Mouse (Mus musculus) liver, embryonic 14.5 days (tissue): ENCODE data around the gene Nav1. TPM values are rescaled to one million over a fixed set of nuclear protein-coding genes. Genes with fewer than 3 reads are reported as not detected.

ENCODE experiments used
- ATAC-seq: fragments of 200-750 bp; cut with Nextera tagmentation; 2 replicates; pipeline ENCODE4 v1.8.0; 2017; ENCODE audit warnings: moderate number of reproducible peaks, mild to moderate bottlenecking, moderate library complexity; ENCODE audit not compliant: insufficient read depth
- DNase-seq, 3 experiments: peaks; one replicate each; pipeline ENCODE4 v3.0.0-alpha.2; 2012 to 2013; ENCODE audit warnings: low read depth in 3 of 3, low spot score in 3 of 3
- H3K27ac ChIP-seq: fragments of 300-500 bp; sonication (generic); 2 replicates; pipeline ENCODE4 v1.5.1; 2014; ENCODE audit warnings: moderate library complexity, mild to moderate bottlenecking, control low read depth, inconsistent platforms
- H3K27me3 ChIP-seq: fragments of 300-500 bp; sonication (generic); 2 replicates; pipeline ENCODE4 v1.6.1; 2014; ENCODE audit warnings: mild to moderate bottlenecking, low read length, moderate library complexity; ENCODE audit not compliant: control insufficient read depth, insufficient read depth
- H3K36me3 ChIP-seq: fragments of 300-500 bp; sonication (generic); replicated peaks from 2 replicates; pipeline ENCODE4 v1.6.1; 2014; ENCODE audit warnings: low read depth; ENCODE audit not compliant: control insufficient read depth, insufficient read depth
- H3K4me1 ChIP-seq, 2 experiments: fragments of 200-500 bp in 1 of 2; fragments of 300-500 bp in 1 of 2; sonication (generic) in 1 of 2; replicated peaks; 2 replicates each; pipeline ENCODE4 v1.6.1; 2012 to 2014; ENCODE audit warnings: antibody characterized with exemption in 1 of 2, inconsistent platforms in 1 of 2, low read length in 1 of 2; ENCODE audit not compliant: control insufficient read depth in 2 of 2, insufficient read depth in 2 of 2
- H3K4me2 ChIP-seq: fragments of 300-500 bp; sonication (generic); 2 replicates; pipeline ENCODE4 v1.6.1; 2014; ENCODE audit warnings: low read depth, mild to moderate bottlenecking, control low read depth, moderate library complexity
- H3K4me3 ChIP-seq, 2 experiments: fragments of 200-500 bp in 1 of 2; fragments of 300-500 bp in 1 of 2; sonication (generic) in 1 of 2; 2 replicates each; pipeline ENCODE4 v1.5.1; 2012 to 2014; ENCODE audit warnings: low read depth in 2 of 2, low read length in 2 of 2, mild to moderate bottlenecking in 2 of 2, control low read depth in 1 of 2, inconsistent platforms in 1 of 2, moderate library complexity in 1 of 2; ENCODE audit not compliant: insufficient read depth in 1 of 2
- H3K9ac ChIP-seq: fragments of 300-500 bp; sonication (generic); replicated peaks from 2 replicates; pipeline ENCODE4 v1.6.1; 2014; ENCODE audit warnings: mild to moderate bottlenecking, control low read depth, moderate library complexity
- H3K9me3 ChIP-seq: fragments of 300-500 bp; sonication (generic); 2 replicates; pipeline ENCODE4 v1.6.1; 2016; ENCODE audit warnings: low read length, mixed read lengths; ENCODE audit not compliant: control insufficient read depth
- CTCF ChIP-seq: IDR thresholded peaks from 2 replicates; pipeline ENCODE4 v1.5.1; 2016; ENCODE audit warnings: antibody characterized with exemption, low read depth, control low read depth
- EP300 ChIP-seq: IDR thresholded peaks from 2 replicates; pipeline ENCODE4 v1.6.1; 2016; ENCODE audit warnings: antibody characterized with exemption, low read depth
- WGBS: fragments of 180-500 bp; shearing (Covaris S2); extraction: QIAGEN DNeasy Blood & Tissue Kit; methylation state at CpG from one replicate; pipeline ENCODE4 v1.1.7; 2014; ENCODE audit not compliant: insufficient replicate concordance; 5-methylcytosine and 5-hydroxymethylcytosine counted together
- polyA plus RNA-seq, 2 experiments: library from polyadenylated mRNA; depleted of rRNA in 1 of 2; stranded (reverse) in 1 of 2; unstranded in 1 of 2; fragments of >200 nt; fragmentation: Nextera tagmentation in 1 of 2; extraction: Ambion mirVana in 1 of 2; gene quantifications; 2 replicates each; pipeline versions ENCODE4 v1.2.1 to v1.2.3; 2012 to 2014

Gene Nav1
- polyA plus RNA-seq, 2 experiments: 1.0 to 1.5 TPM

DNA sequence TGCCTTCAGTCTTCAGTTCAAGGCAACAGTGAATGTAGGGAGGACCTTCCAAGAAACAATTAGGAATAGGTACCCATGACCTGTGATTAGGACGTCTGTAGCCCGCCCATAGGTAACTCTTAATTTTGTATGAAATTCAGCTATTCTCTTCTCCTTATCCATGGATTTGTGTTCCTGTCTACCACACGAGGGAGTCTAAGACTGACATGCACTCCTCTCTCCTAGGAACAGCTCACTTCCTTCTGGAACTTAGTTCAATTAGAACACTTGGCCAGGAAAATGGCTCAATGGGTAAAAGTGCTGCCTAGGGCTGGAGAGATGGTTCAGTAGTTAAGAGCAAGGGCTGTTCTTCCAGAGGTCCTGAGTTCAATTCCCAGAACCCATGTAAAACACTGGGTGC is 126.3 kb downstream of the Nav1 start:
- DNase-seq (no peak), ATAC-seq (no peak)
- no peak overlapping the region for H3K27ac ChIP-seq
- no peak overlapping the region for H3K9ac ChIP-seq
- no peaks in the 10 kb centered on the region for H3K27me3 ChIP-seq
- 43% methylated on average over 3 of the region's 3 CpGs for WGBS
- no peak; the same call in 1 of the 2 replicates for TF ChIP-seq CTCF
- no peak for TF ChIP-seq EP300
- H3K36me3 ChIP-seq: no peaks in the 10 kb centered on the region
- no peak overlapping the region for H3K4me2 ChIP-seq
- H3K4me1 ChIP-seq: no peaks in the 10 kb centered on the region
- H3K9me3 ChIP-seq: no peaks in the 10 kb centered on the region
- no peak overlapping the region for H3K4me3 ChIP-seq

DNA sequence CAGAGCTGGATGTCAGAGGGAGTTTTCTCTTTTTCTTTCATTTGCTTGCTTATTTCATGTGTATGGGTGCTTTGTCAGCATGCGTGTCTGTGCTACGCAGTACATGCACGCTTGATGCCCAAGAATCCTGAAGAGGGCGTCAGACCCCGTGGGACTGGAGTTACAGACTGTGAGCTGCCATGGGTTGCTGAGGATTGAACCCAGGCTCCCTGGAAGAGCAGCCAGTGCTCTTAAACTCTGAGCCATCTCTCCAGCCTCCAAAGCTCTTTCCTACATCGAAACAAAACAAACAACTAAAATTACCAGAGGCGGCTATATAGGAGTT is 131.6 kb downstream of the Nav1 start:
- H3K4me3 ChIP-seq: no peak overlapping the region
- no peak for TF ChIP-seq CTCF
- TF ChIP-seq EP300: no peak
- H3K36me3 ChIP-seq: no peaks in the 10 kb centered on the region
- no peak overlapping the region for H3K9ac ChIP-seq
- no peaks in the 10 kb centered on the region for H3K27me3 ChIP-seq
- DNase-seq (no peak), ATAC-seq (no peak)
- WGBS: 77% methylated on average over 7 of the region's 7 CpGs
- H3K4me2 ChIP-seq: no peak overlapping the region
- no peaks in the 10 kb centered on the region for H3K4me1 ChIP-seq
- no peaks in the 10 kb centered on the region for H3K9me3 ChIP-seq
- no peak overlapping the region for H3K27ac ChIP-seq

DNA sequence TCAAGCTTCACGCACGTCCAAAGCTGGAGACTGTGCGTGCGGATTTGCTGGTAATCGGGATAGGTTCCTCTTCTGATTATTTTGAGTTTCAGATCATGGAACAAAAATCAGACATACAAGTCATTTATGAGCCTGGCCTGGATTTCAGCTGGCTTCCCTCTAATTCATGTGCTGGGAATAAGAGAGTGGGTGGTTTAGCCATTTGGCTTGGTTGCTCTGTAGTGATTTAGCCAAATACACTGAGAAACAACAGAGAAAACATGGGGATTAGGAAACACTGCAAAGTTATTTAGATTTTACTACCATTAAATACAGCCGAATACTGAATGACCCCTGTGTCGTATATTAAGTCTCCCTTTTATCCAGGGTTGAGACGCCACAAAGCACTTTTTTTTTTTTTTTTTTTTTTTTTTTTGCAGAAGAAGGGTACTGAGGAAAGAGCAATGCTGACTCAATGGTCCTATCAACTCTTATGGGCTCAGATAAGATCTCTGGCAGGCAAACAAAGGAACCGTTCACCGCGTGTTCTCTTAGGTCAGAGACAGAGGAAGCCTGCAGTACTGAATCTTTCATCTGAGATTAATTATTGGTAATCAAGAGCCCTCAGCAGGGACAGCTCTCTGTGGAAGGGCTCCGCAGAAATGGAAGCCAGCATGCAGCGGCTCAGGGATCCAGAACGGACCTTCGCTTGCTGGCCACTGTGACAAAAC is 132.1 kb downstream of the Nav1 start:
- Histone ChIP-seq H3K36me3 (no peaks in the 10 kb centered on the region), H3K4me3 (no peak overlapping the region), H3K4me1 (no peaks in the 10 kb centered on the region), H3K9ac (no peak overlapping the region), H3K27me3 (no peaks in the 10 kb centered on the region), H3K4me2 (no peak overlapping the region), H3K9me3 (no peaks in the 10 kb centered on the region), H3K27ac (no peak overlapping the region)
- WGBS: 64% methylated on average over 15 of the region's 15 CpGs
- TF ChIP-seq EP300: no peak
- TF ChIP-seq CTCF: no peak
- no peak for ATAC-seq
- no peak for DNase-seq

DNA sequence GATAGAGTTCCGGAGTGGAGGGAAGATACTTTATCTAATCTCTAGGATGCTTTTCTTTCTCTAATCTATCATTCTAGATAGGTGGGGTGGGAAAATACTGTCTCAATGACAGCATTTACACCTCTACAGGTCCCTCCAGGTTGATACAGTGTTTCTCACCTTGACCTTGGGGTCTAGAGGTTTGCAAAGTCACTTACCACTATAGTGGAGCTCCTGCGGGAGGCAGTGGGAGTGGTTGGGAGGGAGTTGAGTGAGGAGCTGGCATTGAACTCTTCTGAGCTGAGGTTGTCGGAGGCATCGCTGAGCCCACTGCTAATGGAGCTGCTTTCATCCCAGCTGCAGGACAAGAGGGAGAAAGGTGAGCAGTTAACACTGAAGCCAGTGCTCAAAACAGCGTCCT is 134.6 kb downstream of the Nav1 start:
- DNase-seq: no peak
- Histone ChIP-seq H3K9ac (no peak overlapping the region), H3K27me3 (no peaks in the 10 kb centered on the region), H3K9me3 (no peaks in the 10 kb centered on the region), H3K4me2 (no peak overlapping the region), H3K27ac (no peak overlapping the region), H3K4me3 (no peak overlapping the region), H3K36me3 (no peaks in the 10 kb centered on the region), H3K4me1 (no peaks in the 10 kb centered on the region)
- no peak for ATAC-seq
- 69% methylated on average over 5 of the region's 5 CpGs for WGBS
- TF ChIP-seq EP300: no peak
- TF ChIP-seq CTCF: no peak

DNA sequence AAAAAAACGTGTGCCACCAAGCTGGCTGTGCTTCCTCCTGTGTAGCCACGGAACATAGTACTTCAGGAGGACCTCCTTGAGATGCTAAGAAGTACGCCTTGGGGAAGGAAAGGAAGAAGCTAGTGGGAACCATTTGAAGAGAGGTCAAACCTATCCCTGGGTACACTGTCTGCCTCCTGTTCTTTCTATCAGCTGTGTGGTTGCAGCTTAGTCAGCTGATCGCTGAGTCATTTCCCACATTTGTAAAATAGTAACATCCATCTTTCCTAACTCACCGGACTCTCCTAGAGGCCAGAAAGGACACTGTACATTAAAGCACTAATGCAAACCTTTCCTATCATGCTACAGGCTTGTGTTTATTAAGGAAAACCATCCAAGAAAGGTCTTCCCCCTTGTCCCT is 135.4 kb downstream of the Nav1 start:
- H3K4me1 ChIP-seq: no peaks in the 10 kb centered on the region
- H3K27me3 ChIP-seq: no peaks in the 10 kb centered on the region
- H3K9ac ChIP-seq: no peak overlapping the region
- DNase-seq (no peak), ATAC-seq (no peak)
- H3K27ac ChIP-seq: no peak overlapping the region
- no peak overlapping the region for H3K4me3 ChIP-seq
- H3K36me3 ChIP-seq: no peaks in the 10 kb centered on the region
- TF ChIP-seq EP300: no peak
- no peak for TF ChIP-seq CTCF
- H3K9me3 ChIP-seq: no peaks in the 10 kb centered on the region
- 43% methylated on average over 5 of the region's 5 CpGs for WGBS
- no peak overlapping the region for H3K4me2 ChIP-seq

DNA sequence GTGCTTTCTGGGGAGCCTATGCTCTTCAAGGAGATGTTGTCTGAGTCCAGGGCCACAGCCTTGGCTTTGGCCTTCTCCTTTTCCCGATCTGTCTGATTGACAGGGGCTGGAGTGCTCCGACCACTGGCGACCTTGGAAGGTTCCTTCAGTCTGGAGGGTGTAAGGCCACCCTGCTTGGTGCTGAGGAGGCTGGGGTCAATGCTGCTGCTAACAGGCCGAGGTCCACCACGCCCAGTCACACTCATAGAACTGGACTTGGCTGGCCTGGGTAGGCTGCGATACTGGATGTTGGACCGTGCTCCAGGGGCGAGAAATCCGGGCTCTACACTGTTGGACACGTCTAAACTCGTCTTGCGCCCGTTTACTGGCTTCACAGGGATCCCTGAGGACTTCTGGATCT is 136.5 kb downstream of the Nav1 start:
- no peak for DNase-seq
- no peak overlapping the region for H3K9ac ChIP-seq
- H3K27ac ChIP-seq: no peak overlapping the region
- no peaks in the 10 kb centered on the region for H3K36me3 ChIP-seq
- WGBS: 77% methylated on average over 13 of the region's 13 CpGs
- H3K4me3 ChIP-seq: no peak overlapping the region
- H3K4me1 ChIP-seq: no peaks in the 10 kb centered on the region
- ATAC-seq: no peak
- H3K27me3 ChIP-seq: no peaks in the 10 kb centered on the region
- no peaks in the 10 kb centered on the region for H3K9me3 ChIP-seq
- TF ChIP-seq EP300 (no peak), CTCF (no peak)
- H3K4me2 ChIP-seq: no peak overlapping the region
